Mouse (Mus musculus): ENCODE data around the gene Slc38a10.

Gene Slc38a10

DNA sequence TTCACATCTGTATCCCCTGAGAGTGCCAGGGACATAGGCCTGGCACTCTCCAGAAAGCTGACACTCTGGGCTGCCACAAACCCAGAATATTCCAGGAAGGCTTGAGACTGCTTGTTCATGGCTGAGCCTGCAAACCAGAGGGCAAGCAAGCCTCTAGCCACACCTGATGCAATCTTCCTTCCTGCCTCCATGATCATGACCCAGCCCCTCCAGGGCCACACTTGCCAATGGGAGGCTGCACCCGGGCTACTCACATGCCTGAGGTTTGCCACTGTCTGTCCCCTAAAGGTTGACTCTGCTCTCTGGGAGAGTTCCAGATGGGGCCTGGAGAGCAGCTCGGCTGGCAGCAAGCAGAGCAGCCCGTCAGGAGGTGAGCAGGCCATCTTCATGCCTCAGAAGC, 30.2 kb upstream of the Slc38a10 start:
- intact Hi-C loops (cut with DNase I) = no loop called here

DNA sequence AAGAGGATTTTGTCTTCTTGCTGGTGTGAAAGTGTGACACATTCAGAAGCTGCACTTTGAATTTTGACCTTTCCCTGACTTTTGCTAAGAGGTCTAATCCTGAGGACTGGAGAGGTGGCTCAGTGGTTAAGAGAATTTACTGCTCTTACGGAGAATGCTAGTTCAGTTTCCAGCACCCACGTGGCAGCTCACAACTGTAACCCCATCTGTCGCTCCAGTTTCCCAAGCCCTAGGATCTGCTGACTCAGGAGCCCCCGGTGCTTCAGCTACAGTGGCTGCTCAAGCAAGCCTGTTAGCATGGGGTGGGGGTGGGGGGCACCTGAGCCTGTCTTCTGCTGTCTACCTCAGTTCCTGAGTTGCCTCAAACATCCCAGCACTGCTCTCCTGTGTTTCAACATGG, 28.2 kb upstream of the Slc38a10 start:
- intact Hi-C loops (cut with DNase I) = no loop called here

DNA sequence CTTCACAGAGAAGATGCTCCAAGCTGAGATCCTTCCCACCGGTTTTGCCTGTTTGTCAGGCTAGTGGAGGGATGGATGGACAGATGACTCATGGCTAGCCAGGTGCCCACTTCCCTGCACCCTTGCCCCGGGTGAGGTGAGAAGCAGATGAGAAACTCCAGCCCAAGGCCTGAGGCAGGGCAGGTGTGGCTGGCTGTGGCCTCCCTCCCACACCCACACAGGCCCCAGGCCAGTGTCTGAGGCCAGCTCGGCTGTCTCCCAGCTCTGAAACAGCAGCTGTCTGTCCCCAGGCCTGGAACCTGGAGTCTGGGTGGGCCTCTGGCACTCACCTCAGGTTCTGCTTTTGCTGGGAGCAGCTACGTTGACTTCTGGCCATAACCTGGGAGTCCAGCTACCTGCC, 24.8 kb upstream of the Slc38a10 start:
- intact Hi-C loops (cut with DNase I) = no loop called here

DNA sequence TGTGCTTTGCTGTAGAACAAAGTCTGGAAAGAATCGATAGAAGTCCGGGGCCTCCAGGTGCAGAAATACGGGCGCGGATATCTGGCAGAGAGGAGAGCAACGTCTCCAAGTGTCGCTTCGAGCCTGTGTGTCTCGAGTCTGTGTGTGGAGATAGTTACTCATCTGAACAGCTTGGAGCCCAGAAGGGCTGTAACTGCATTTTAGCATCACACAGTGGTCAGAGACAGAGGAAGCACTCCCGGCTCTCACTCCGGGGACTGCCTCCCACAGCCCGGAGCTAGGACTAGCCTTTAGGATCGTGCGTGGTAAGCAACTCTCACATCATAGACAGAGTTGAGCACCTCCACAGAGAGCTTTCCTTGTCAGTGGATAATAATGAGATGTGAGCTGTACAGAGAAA, 22.1 kb upstream of the Slc38a10 start:
- intact Hi-C loops (cut with DNase I) = no loop called here

DNA sequence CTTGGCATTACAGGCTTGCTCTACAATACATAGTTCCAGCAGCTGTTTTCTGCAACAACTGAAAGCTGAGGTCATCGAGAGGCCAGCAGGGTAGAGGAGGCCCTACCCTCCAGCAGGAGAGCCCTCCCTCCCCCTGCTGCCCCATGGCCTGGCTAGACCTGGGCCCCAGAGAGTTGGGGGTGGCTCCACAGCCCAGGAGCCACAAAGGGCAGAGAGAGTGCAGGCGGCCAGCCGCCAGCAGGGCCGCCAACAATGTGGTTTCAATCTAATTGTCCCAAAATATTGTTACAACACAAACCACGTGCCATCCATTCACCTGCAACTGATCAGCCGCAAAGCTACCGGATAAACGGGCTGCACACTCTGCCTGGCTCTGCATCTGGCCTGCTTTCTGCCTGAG, 20.0 kb upstream of the Slc38a10 start:
- intact Hi-C loops (cut with DNase I) = no loop called here

DNA sequence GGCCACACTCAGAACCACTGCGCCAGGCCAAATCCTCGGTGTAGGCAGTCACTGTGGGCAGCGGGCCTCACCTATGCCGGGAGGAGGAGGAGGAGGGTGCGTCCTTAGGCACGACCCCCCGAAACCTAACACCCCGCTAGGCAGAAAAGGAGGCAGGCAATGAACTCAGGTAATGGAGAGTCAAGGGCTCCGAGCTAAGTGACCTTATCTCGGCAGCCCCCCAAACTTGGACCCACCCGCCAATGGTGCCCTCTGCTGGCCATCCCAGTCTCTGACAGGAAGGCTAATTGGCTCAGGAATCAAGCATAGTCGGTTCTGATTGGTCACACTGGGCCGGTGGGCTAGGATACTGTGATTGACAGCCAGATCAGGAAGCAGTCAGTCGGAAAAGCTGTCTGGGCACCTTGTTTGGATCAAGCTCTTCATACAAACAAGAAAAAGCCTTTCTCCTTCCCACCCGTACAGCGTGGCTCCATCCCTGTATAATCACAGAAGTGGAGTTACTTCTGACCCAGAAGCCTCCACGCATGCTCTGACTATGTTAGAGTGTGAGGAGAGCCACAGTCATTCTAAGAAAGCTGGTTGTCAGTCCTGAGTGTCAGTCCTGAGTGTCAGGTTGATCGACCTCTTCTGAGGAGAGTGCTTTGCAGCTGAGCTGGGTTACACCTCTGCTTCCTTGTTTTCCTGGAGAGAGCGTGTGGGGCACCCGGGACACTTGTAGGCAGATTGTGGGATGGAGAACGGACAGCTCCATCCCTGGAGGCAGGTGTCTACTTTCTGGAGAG, 18.3 kb upstream of the Slc38a10 start:
- intact Hi-C loops (cut with DNase I) = loop anchor here (10.0 kb wide), 1 partner anchor 55 kb away; no protein-coding TSS in a partner anchor

DNA sequence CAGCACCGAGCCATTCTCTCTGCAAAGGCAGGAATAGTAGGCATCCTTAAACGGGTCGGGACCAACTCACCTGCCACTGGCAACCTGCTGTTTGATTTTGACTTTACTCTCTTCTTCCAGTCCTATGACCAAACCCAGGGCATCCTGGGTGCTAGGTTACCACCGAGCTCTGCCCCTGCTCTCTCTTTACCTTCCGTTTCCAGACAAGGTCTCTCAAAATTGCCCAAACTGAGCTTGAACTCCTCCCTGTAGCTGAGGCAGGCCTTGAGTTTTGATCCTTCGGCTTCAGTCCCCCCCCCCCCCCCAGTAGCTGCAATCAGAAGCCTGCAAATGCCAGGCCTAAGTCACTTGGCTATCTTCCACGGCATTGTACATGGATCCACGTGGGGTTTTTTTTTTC, 17.4 kb upstream of the Slc38a10 start:
- intact Hi-C loops (cut with DNase I) = loop anchor here (10.0 kb wide), 1 partner anchor 54 kb away; no protein-coding TSS in a partner anchor

DNA sequence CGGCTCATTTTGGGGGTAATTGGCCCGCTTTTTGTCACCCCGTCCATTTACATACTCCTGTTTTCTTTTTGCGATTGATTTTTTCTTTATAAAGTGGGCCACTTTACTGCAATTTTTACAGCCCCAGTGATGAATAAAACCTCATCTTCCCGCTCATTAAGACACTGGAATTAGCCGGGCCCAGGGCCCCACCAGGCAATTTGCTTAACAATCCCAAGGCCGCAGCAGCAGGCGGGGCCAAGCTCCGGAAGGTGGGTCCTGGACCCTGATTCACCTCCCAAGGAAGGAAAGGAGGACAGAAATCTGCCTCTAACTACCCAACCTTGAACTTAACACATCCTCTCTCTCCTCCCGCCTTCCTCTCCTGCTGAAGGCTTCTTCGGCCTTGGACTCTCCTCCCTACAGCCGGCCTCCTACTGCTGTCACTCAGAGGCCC, 16.8 kb upstream of the Slc38a10 start:
- intact Hi-C loops (cut with DNase I) = loop anchor here (10.0 kb wide), 1 partner anchor 53 kb away; no protein-coding TSS in a partner anchor

DNA sequence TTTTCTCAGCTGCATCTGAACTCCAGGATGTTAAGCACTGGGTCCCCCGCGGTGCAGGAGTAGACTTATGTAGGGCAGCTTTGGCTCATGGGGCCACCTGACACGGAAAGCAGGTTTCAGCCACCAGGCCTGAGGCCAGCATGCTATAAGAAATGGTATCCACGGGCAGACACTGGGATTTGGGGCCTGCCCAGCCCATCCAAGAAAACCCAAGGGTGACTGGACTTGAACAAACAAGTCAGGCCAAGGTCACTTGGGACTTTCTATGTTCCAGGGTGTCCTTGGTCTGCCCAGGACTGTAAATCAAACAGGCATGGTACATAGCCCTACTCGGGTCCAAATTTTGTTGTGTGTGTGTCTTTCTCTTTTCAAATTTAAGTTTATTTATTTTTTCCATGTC, 15.9 kb upstream of the Slc38a10 start:
- intact Hi-C loops (cut with DNase I) = loop anchor here (10.0 kb wide), 1 partner anchor 52 kb away; no protein-coding TSS in a partner anchor

DNA sequence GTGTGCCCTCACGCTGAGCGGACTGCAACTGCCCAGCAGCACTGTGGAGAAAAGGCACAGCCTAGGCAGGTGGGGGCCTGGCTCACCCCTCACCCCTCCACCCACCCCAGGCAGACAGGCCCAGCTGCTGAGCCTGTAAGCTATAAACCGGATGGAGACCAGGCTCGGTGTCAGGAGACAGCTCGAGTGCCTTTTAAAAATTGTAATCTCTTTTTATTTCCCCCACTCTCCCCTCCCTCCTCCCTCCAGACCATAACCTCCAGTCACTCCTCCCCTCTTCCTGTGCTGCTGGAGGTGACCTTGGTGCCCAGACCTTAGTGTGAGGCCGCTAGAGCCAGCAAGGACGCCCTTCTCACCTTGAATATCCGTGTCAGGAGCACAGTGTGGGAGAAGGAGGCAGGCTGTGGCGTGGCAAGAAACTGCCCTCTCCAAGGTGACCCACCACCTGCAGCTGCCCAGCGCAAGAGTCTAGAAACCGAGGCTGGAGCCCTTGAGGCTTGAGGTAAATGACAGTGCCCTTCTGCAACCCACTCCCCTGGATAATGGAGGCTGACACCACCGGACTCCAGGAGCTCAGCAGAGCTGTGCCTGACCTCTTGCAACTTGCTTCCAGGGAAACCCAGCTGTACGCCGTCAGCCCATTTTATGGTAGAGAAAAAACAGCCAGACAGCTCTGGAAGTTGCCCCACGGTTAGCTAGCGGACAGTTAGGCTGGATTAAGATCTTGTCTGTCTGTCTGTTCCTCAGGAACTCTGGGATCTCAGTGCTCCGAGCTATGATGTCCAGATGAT, 13.5 kb upstream of the Slc38a10 start:
- intact Hi-C loops (cut with DNase I) = loop anchor here (10.0 kb wide), 1 partner anchor 50 kb away; no protein-coding TSS in a partner anchor

DNA sequence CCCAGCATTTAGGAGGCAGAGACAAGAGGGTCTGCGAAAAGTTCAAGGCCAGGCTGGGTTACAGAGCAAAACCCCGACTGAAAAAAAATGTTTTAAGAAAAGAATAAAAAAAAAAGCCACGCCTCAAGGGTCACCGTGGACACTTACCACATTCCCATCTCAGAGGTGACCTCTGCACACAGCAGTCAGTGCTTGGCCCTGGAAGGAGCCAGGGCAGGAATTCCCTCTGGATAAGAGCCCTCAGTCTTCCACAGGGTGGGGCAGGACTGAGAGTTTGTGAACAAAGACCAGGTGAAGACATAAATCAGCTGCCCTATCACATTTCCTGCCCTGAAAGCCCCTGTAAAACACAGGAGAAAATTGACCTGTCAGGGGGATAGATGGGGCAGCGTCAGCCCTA, 12.9 kb upstream of the Slc38a10 start:
- intact Hi-C loops (cut with DNase I) = loop anchor here (10.0 kb wide), 1 partner anchor 49 kb away; no protein-coding TSS in a partner anchor

DNA sequence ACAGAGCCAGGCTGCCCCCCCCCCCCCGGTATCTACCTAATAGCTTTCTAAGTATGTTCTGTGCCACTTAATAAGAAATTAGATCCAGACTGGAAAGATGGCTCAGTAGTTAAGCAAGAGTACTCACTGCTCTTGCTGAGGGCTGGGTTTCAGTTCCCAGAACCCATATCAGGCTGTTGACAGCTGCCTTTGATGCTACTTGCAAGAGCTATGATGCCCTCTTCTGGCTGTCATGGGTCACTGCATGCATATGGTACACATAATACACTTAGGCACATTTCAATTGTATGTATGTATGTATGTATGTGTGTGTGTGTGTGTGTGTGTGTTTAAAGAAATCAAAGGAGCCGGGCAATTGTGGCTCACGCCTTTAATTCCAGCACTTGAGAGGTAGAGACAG, 12.1 kb upstream of the Slc38a10 start:
- intact Hi-C loops (cut with DNase I) = loop anchor here (10.0 kb wide), 1 partner anchor 48 kb away; no protein-coding TSS in a partner anchor

DNA sequence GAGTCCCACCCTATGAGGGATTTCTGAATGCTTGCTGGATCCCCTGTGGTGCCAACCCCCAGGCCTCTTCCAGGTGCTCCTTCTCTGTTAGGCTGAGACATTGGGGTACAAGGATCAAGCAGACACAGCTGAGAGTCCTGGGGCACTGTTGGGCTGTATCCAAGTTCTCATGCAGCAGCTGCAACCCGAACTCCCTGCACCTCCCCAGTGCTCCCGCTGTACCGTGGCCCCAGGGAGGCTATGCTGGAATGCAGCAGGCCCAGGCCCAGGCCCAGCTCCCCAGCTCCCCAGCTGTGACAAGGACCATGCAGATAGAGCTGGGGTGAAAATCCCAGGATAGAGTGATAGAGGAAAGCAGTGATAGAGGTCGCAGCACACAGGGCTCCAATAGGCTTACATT, 10.1 kb upstream of the Slc38a10 start:
- intact Hi-C loops (cut with DNase I) = loop anchor here (10.0 kb wide), 1 partner anchor 46 kb away; no protein-coding TSS in a partner anchor

DNA sequence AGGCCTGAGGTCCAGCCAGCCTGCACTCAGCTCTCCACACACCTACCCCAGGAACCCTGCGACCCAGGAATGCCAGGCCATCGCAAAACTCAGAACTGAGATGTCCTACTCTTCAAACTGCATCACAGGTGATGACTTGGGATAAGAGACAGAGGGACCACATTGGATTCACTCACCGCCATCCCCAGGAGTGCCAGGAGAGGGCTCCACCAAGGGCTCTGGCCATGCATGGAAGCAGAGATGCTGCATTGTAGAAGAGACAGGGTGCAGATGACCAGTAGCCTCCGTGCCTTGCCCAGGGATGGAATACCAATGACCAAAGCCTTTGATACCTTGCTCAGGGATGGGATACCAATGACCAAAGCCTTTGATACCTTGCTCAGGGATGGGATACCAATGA, 9.3 kb upstream of the Slc38a10 start:
- intact Hi-C loops (cut with DNase I) = loop anchor here (10.0 kb wide), 1 partner anchor 46 kb away; no protein-coding TSS in a partner anchor

DNA sequence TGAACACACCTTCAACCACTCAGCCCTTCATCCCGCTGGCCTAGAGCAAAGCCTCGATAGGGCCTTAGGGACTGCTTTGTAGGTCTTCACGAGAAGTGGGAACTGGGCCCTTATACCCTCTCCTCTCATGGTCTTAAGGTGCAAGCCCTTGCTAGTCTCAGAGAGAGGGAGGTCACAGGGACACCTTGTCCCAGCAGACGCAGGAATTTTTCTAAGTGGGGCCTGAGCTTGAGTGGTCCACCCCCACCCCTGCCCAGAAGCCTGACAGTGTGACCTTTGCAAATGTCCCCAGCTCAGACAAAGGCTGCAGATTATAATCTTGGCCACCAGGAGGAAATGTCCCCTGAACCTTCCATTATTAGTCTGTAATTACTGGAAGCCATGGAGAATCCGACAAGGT, 8.5 kb upstream of the Slc38a10 start:
- intact Hi-C loops (cut with DNase I) = loop anchor here (10.0 kb wide), 1 partner anchor 45 kb away; no protein-coding TSS in a partner anchor

DNA sequence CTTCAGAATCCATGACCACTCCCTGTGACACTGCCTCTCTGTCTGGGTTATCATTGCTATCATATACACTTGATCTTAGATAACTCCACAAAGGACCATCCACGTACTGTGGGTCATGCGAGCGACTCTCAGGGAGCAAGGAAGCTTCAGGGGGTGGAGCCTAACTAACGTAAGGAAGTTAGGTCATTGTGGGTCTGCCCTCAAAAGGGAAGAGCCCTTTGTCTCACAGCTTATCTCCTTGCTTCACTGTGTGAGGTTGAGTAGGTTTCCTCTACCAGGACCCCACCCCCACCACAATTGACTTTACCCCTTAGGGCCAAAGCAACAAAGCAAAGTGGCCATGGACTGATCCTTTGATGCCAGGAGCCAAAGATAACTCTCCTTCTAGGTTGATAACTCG, 7.7 kb upstream of the Slc38a10 start:
- intact Hi-C loops (cut with DNase I) = no loop called here

DNA sequence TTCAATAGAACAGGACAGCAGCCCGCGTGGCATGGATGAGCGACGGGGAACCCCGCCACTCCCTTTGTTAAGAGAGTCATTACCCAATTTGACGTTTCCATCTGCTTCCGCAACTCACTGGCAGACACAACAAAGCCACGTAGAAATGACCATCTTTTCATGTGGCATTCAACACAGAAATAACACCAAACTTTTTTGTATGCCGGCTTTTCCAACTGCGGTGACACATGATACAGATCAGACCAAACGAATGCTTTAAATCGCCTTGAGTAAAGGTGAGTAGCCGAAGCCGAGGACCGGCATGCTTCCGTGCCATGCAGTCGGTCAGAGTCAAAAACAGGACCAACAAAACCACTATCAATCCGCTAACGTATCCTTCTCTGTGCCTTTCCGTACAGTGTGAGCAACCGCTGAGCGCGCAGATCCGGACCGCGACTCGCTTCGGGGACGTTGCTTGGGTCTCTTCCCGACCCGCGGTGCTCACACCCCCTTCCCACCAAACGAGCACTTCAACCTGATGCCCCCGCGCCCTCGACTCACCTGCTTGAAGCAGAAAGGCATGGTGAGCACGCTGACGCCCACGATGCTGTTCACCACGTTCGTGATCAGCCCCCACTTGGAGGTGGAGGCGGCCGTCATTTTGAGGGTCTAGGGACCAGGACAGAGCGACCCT, 570 bp downstream of the Slc38a10 start:
- intact Hi-C loops (cut with DNase I) = no loop called here

DNA sequence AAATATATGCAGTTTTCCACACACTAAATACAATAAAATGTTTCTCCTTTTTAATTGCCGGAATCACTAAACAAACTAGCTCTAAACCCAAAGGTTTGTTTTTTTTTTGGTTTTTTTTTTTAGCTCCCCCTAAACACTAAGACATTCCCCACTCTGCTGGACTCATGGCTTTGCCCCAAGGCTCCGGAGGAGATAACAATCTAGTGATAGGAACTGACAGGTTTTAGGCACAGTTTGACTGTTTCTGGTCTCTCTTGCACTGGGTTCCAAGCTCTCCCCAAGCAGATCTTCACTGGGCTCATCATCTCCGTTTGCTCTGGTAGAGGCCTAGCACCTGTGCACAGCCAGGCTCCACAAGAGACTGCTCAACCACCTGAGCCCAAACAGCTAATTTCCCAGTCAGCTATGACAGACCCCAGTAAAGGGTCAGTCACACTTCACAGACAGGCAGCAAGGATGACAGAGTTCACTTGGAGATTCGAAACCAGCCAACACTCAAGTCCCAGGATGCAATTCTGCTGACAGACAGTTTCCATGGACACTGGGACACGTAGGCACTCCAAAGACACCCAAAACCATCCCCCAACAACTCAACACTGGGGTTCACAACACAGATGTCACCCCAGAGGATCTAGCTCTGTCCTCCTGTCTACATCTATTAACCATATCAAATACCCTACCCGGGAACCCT, 1.5 kb downstream of the Slc38a10 start:
- intact Hi-C loops (cut with DNase I) = no loop called here

DNA sequence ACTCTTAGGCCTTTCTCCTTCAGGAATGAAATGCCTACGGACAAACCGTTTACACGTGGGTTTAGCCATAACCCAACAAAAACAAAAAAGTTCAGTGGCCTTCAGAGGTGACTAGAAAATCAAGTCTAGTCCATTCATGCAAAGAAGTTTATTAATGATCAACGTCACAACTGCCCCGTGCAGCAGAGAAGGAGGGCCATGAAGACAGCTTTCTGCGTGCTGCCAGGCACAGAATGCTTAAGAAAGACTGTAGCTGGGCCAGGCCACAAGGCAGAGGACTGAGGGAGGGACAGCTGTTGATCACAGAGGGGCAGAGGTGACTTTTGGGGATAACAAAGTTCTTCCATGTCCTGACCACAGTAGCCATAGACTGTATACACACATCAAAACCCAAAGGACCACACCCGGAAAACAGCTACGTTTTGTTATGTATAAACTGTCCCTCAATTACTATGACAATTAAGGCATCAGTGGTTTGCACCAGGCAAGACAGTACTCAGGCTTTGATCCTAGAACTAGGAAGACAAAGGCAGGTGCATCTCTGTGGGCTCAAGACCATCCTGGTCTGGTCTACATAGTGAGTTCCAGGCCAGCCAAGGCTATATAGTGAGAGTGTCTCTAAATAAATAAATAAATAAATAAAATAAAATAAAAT, 2.8 kb downstream of the Slc38a10 start:
- intact Hi-C loops (cut with DNase I) = no loop called here

Data from adrenal gland (tissue).